Mouse (Mus musculus) heart, adult 2 months (tissue): ENCODE data around the gene Ccdc146. TPM values are rescaled to one million over a fixed set of nuclear protein-coding genes. Genes with fewer than 3 reads are reported as not detected.

Experiments used
- DNase-seq, 2 experiments: peaks; one replicate each; pipeline ENCODE4 v3.0.0; 2021
- H3K27ac ChIP-seq: fragments of 200-600 bp; 2 replicates; pipeline ENCODE4 v1.8.1; 2022
- H3K27me3 ChIP-seq: fragments of 200-500 bp; 2 replicates; pipeline ENCODE4 v1.6.1; 2012; ENCODE audit warnings: mild to moderate bottlenecking, low read length, inconsistent platforms, mixed read lengths; ENCODE audit not compliant: control insufficient read depth, insufficient read depth
- H3K36me3 ChIP-seq: fragments of 200-500 bp; 2 replicates; pipeline ENCODE4 v1.6.1; 2012; ENCODE audit warnings: low read length, inconsistent platforms; ENCODE audit not compliant: control insufficient read depth, insufficient read depth
- H3K4me1 ChIP-seq: fragments of 200-500 bp; 2 replicates; pipeline ENCODE4 v1.6.1; 2011; ENCODE audit warnings: low read length; ENCODE audit not compliant: control insufficient read depth, insufficient read depth
- H3K4me3 ChIP-seq: fragments of 200-600 bp; 2 replicates; pipeline ENCODE4 v1.8.1; 2022
- H3K79me2 ChIP-seq: fragments of 200-500 bp; replicated peaks from 2 replicates; pipeline ENCODE4 v1.6.1; 2012; ENCODE audit warnings: mild to moderate bottlenecking, inconsistent platforms, low read length, moderate library complexity, mixed read lengths; ENCODE audit not compliant: control insufficient read depth, insufficient read depth
- H3K9ac ChIP-seq: fragments of 200-500 bp; 2 replicates; pipeline ENCODE4 v1.6.1; 2012; ENCODE audit warnings: low read depth, mild to moderate bottlenecking, control low read depth, inconsistent platforms, low read length, mixed read lengths
- CTCF ChIP-seq: fragments of 200-600 bp; IDR thresholded peaks from 2 replicates; pipeline ENCODE4 v1.8.1; 2022; ENCODE audit warnings: antibody characterized with exemption, mild to moderate bottlenecking, moderate library complexity
- EP300 ChIP-seq: fragments of 200-500 bp; IDR thresholded peaks from 2 replicates; pipeline ENCODE4 v1.6.1; 2011; ENCODE audit warnings: low read depth, low read length, control low read depth; ENCODE audit not compliant: insufficient read depth
- POLR2A ChIP-seq: fragments of 200-500 bp; IDR thresholded peaks from 2 replicates; pipeline ENCODE4 v1.6.1; 2011; ENCODE audit warnings: mild to moderate bottlenecking, low read depth, low read length, control low read depth; ENCODE audit not compliant: insufficient read depth
- whole genome bisulfite sequencing: fragments of 180-500 bp; shearing (Covaris S2); methylation state at CpG from one replicate; pipeline ENCODE4 v1.1.7; 2018; 5-methylcytosine and 5-hydroxymethylcytosine counted together
- intact Hi-C: fragments of 180-260 bp; cut with DNase I; formaldehyde crosslinking; loops from one replicate; pipeline ENCODE4 v1.15.1; 2025
- polyA plus RNA-seq: library from polyadenylated mRNA; depleted of rRNA; stranded (reverse); fragments of >200 nt; gene quantifications from 2 replicates; pipeline ENCODE4 v1.2.3, GENCODE M21; 2012
- total RNA-seq, 2 experiments: library from RNA; stranded (reverse); gene quantifications; 2 replicates each; pipeline ENCODE4 v1.2.3; 2021

Ccdc146 gene
- total and polyA plus RNA-seq, 3 experiments, result 1.5 to 3.1 (median 2.8) TPM

- TF ChIP-seq POLR2A (no peak), CTCF (no peak), EP300 (no peak)
- H3K9ac ChIP-seq, result no peak overlapping the region
- DNase-seq, result peak; percentile 29 to 41
- H3K27ac ChIP-seq, result no peak overlapping the region
- intact Hi-C loops, result no loop called here
- 21% methylated on average over 6 of the region's 6 CpGs for WGBS
- peaks cover 2% of the 10 kb centered on the region; the same call in 1 of the 2 replicates for H3K4me1 ChIP-seq
- H3K79me2 ChIP-seq, result no peaks in the 10 kb centered on the region
- no peak overlapping the region for H3K4me3 ChIP-seq
- no peaks in the 10 kb centered on the region for H3K27me3 ChIP-seq
- no peaks in the 10 kb centered on the region for H3K36me3 ChIP-seq
Observed at GRCm38 (mm10) chr5:21301011-21301410, 123.5 kb downstream of the Ccdc146 start.

- TF ChIP-seq POLR2A, result no peak
- TF ChIP-seq EP300, result no peak
- TF ChIP-seq CTCF, result no peak
- no peaks in the 10 kb centered on the region for H3K79me2 ChIP-seq
- WGBS, result 97% methylated on average over 3 of the region's 3 CpGs
- no peaks in the 10 kb centered on the region for H3K36me3 ChIP-seq
- no peak overlapping the region for H3K27ac ChIP-seq
- no peak for DNase-seq
- no peaks in the 10 kb centered on the region for H3K27me3 ChIP-seq
- peaks cover 2% of the 10 kb centered on the region; the same call in 1 of the 2 replicates for H3K4me1 ChIP-seq
- no peak overlapping the region for H3K4me3 ChIP-seq
- intact Hi-C loops, result no loop called here
- H3K9ac ChIP-seq, result no peak overlapping the region
Observed at GRCm38 (mm10) chr5:21300058-21300457, 124.4 kb downstream of the Ccdc146 start.

GRCm38 (mm10) chr5:21299076-21299755 lies 125.3 kb downstream of the Ccdc146 start:
- H3K36me3 ChIP-seq, result no peaks in the 10 kb centered on the region
- intact Hi-C loops, result no loop called here
- H3K27ac ChIP-seq, result no peak overlapping the region
- H3K4me3 ChIP-seq, result no peak overlapping the region
- H3K79me2 ChIP-seq, result no peaks in the 10 kb centered on the region
- DNase-seq, result no peak
- 70% methylated on average over 21 of the region's 21 CpGs for WGBS
- peaks cover 2% of the 10 kb centered on the region; the same call in 1 of the 2 replicates for H3K4me1 ChIP-seq
- TF ChIP-seq CTCF, result no peak
- TF ChIP-seq EP300, result no peak
- no peak for TF ChIP-seq POLR2A
- no peak overlapping the region for H3K9ac ChIP-seq
- no peaks in the 10 kb centered on the region for H3K27me3 ChIP-seq

- WGBS, result 84% methylated on average over 8 of the region's 8 CpGs
- Histone ChIP-seq H3K27me3 (no peaks in the 10 kb centered on the region), H3K4me1 (peaks cover 2% of the 10 kb centered on the region; the same call in 1 of the 2 replicates), H3K79me2 (no peaks in the 10 kb centered on the region), H3K27ac (no peak overlapping the region), H3K36me3 (no peaks in the 10 kb centered on the region), H3K9ac (no peak overlapping the region), H3K4me3 (no peak overlapping the region)
- TF ChIP-seq EP300 (no peak), POLR2A (no peak), CTCF (no peak)
- no peak for DNase-seq
- intact Hi-C loops, result no loop called here
Observed at GRCm38 (mm10) chr5:21295683-21296082, 128.8 kb downstream of the Ccdc146 start.

- 75% methylated on average over 8 of the region's 8 CpGs for WGBS
- H3K4me1 ChIP-seq, result no peaks in the 10 kb centered on the region
- no peak overlapping the region for H3K27ac ChIP-seq
- TF ChIP-seq CTCF (no peak), EP300 (no peak), POLR2A (no peak)
- peaks cover 3% of the 10 kb centered on the region; the same call in 1 of the 2 replicates for H3K36me3 ChIP-seq
- no peak overlapping the region for H3K9ac ChIP-seq
- no peak overlapping the region for H3K4me3 ChIP-seq
- no peak for DNase-seq
- H3K27me3 ChIP-seq, result no peaks in the 10 kb centered on the region
- no peaks in the 10 kb centered on the region for H3K79me2 ChIP-seq
- intact Hi-C loops, result no loop called here
Observed at GRCm38 (mm10) chr5:21290594-21290993, 133.9 kb downstream of the Ccdc146 start.

GRCm38 (mm10) chr5:21288658-21289435 lies 135.6 kb downstream of the Ccdc146 start:
- intact Hi-C loops, result no loop called here

More at GRCm38 (mm10) chr5:21288658-21289435, 135.6 kb downstream of the Ccdc146 start:
- Histone ChIP-seq H3K36me3 (peaks cover 3% of the 10 kb centered on the region; the same call in 1 of the 2 replicates), H3K27me3 (no peaks in the 10 kb centered on the region), H3K79me2 (no peaks in the 10 kb centered on the region), H3K9ac (no peak overlapping the region), H3K4me1 (no peaks in the 10 kb centered on the region), H3K27ac (no peak overlapping the region; the same call in 1 of the 2 replicates), H3K4me3 (no peak overlapping the region)
- TF ChIP-seq CTCF (no peak), POLR2A (no peak), EP300 (no peak)
- WGBS, result 39% methylated on average over 7 of the region's 7 CpGs
- no peak for DNase-seq
